Mouse (Mus musculus) midbrain, embryonic 15.5 days (tissue): ENCODE results near the gene Lyg2. TPM values are rescaled to one million over a fixed set of nuclear protein-coding genes. Genes with fewer than 3 reads are reported as not detected.

Experiments
- ATAC-seq: fragments of 200-750 bp; cut with Nextera tagmentation; replicated peaks from 2 replicates; pipeline ENCODE4 v1.8.0; 2017; ENCODE audit warnings: moderate TSS enrichment
- H3K27ac ChIP-seq: fragments of 300-500 bp; sonication (generic); 2 replicates; pipeline ENCODE4 v1.5.1; 2015; ENCODE audit warnings: mild to moderate bottlenecking, inconsistent platforms
- H3K27me3 ChIP-seq: fragments of 300-500 bp; sonication (generic); replicated peaks from 2 replicates; pipeline ENCODE4 v1.6.1; 2015; ENCODE audit warnings: inconsistent platforms
- H3K36me3 ChIP-seq: fragments of 300-500 bp; sonication (generic); replicated peaks from 2 replicates; pipeline ENCODE4 v1.6.1; 2015; ENCODE audit warnings: inconsistent platforms
- H3K4me1 ChIP-seq: fragments of 300-500 bp; sonication (generic); 2 replicates; pipeline ENCODE4 v1.6.1; 2015; ENCODE audit warnings: inconsistent platforms
- H3K4me2 ChIP-seq: fragments of 300-500 bp; sonication (generic); 2 replicates; pipeline ENCODE4 v1.6.1; 2015; ENCODE audit warnings: inconsistent platforms, mild to moderate bottlenecking, moderate library complexity
- H3K4me3 ChIP-seq: fragments of 300-500 bp; sonication (generic); 2 replicates; pipeline ENCODE4 v1.5.1; 2015; ENCODE audit warnings: mild to moderate bottlenecking, inconsistent platforms
- H3K9ac ChIP-seq: fragments of 300-500 bp; sonication (generic); 2 replicates; pipeline ENCODE4 v1.6.1; 2015; ENCODE audit warnings: mild to moderate bottlenecking, inconsistent platforms
- H3K9me3 ChIP-seq: fragments of 300-500 bp; sonication (generic); 2 replicates; pipeline ENCODE4 v1.6.1; 2016; ENCODE audit warnings: inconsistent platforms
- WGBS: fragments of 180-500 bp; shearing (Covaris S2); methylation state at CpG from one replicate; pipeline ENCODE4 v1.1.7; 2015; ENCODE audit warnings: mixed read lengths; 5-methylcytosine and 5-hydroxymethylcytosine counted together
- polyA plus RNA-seq: library from polyadenylated mRNA; unstranded; fragments of >200 nt; fragmentation: Nextera tagmentation; extraction: Ambion mirVana; gene quantifications from 2 replicates; pipeline ENCODE4 v1.2.1, GENCODE M21; 2015

Lyg2 gene
- polyA plus RNA-seq, 1 experiment from 2014 or later: not detected

DNA sequence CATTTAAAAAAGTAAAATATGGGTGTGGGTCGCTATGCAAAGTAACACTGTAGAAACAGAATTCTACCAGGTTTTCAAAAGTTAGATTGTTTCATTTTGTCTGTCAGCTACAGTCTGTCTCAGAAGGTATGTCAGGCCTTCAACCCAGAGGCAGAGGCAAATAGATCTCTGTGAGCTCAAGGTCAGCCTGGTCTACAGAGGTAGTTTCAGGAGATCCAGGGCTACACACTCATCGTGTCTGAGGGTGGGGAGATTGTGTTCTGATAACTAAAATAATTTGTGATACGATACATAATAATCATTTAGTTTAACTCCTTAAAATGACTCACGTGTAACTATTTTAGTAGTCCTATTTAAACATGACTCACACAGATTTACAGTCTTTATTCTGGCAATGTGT lies 43.1 kb downstream of the Lyg2 start:
- 96% methylated on average over 4 of the region's 4 CpGs for WGBS
- 0 out of 2 replicates have a peak overlapping the region, but pooled peaks have one; percentile 55 for H3K9ac ChIP-seq
- peaks cover 13% of the 10 kb centered on the region for H3K4me1 ChIP-seq
- H3K27ac ChIP-seq: no peak overlapping the region
- ATAC-seq: no peak
- H3K27me3 ChIP-seq: peaks cover 7% of the 10 kb centered on the region; the same call in 1 of the 2 replicates
- peak overlapping the region; percentile 51; the same call in 1 of the 2 replicates for H3K4me3 ChIP-seq
- 0 out of 2 replicates have a peak overlapping the region, but pooled peaks have one; percentile 60 for H3K4me2 ChIP-seq
- peaks cover 21% of the 10 kb centered on the region for H3K36me3 ChIP-seq
- no peaks in the 10 kb centered on the region for H3K9me3 ChIP-seq

DNA sequence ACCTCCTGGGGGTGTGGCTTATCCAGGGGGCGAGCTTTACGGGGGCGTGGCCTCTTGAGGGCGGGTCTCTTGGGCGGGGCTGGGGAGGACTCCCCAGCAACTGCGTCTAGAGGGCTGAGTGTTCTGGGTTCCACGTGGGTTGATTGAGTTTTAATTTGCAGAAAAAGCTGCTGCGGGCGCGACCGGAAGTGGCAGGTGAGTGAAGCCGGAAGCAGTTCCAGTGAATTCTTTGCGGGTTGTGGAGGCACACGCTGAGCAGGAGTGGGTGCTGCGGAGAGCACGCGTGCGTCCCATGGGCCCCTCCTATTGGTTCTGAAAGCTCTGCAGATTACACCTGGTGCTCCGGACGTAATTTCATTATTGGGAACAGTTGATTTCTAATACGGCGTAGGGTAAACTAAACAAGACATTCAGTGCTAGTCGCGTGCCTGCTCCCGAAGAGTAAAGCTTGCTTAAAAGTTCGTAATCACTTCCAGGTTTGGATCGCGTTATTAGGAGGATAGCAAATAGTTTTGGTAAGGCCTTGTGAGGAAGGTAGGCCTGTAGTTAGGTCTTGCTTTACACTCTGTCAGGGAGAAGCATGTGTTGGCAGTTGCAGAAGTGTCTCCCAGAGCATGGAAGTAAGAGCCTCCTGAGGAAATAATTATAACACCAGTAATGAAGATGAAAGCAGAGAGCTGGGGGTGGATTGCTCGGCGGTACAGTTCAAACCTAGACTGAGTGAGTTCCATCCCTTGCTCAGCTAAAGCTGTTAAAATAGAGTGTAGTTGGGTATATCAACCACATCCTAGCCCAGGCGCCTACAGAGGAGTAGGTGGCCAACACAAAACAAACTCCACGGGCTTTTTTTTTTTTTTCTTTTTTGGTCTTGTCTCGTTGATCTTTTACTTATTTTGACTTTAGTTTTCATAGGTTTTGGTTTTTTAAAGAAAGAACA lies 43.9 kb downstream of the Lyg2 start:
- Histone ChIP-seq H3K9ac (peak overlapping the region; percentile 55), H3K4me2 (peak overlapping the region; percentile 60), H3K4me1 (peaks cover 13% of the 10 kb centered on the region), H3K9me3 (no peaks in the 10 kb centered on the region), H3K27ac (peak overlapping the region; percentile 74), H3K36me3 (peaks cover 15% of the 10 kb centered on the region), H3K4me3 (peak overlapping the region; percentile 51), H3K27me3 (peaks cover 7% of the 10 kb centered on the region; the same call in 1 of the 2 replicates)
- 6% methylated on average over 33 of the region's 33 CpGs for WGBS
- peak; percentile 95 for ATAC-seq

DNA sequence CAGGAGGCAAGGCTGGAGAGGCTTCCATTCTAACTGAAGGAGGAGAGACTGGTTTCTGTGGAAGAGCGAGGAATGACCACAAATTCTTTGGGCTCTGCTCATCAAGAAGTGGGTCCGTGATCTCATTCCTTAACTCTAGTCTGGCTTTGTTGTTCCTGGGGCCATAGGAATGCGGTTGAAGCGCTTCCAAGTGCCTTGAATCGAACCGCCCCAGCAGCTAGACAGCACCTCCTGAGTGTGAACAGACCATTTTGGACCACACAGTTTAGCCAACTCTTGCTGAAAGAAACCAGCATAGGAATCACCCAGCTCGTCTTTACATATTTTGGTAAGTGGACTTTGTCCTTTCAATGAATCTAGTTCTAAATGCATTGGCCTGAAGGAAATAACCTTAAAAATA lies 44.6 kb downstream of the Lyg2 start, which contains the start of gene Lipt1:
TSS of gene Lipt1 (plus strand) at position 35 of the 400 bp plus-strand sequence.
- H3K4me3 ChIP-seq: peak within 1 kb of the TSS; percentile 51
- H3K4me1 ChIP-seq: peaks cover 13% of the 10 kb centered on the region
- H3K9ac ChIP-seq: peak within 1 kb of the TSS; percentile 55
- H3K27me3 ChIP-seq: peaks cover 7% of the 10 kb centered on the region; the same call in 1 of the 2 replicates
- peak within 1 kb of the TSS; percentile 60 for H3K4me2 ChIP-seq
- WGBS: 4% methylated on average over 7 of the region's 7 CpGs
- H3K27ac ChIP-seq: peak within 1 kb of the TSS; percentile 74
- ATAC-seq: peak; percentile 66
- H3K9me3 ChIP-seq: no peaks in the 10 kb centered on the region
- peaks cover 13% of the 10 kb centered on the region for H3K36me3 ChIP-seq

DNA sequence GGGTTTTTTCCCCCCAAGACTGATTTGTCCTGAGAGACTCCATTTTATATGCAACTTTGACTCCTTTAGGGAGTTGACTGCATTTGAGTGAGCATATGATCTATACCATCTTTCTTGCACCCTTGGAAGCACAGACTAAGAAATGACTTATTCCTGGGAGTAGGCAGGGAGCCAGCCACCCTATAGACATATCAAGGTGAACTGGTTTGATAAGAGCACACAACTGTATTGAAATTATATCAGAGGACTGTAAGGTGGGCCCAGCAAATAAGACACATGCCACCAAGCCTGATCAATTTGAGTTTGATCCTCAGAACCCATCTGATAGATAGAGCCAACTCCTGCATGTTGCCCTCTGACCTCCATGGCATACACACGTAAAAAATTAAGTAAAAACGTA lies 46.9 kb downstream of the Lyg2 start:
- H3K36me3 ChIP-seq: no peaks in the 10 kb centered on the region
- WGBS: 49% methylated on average over 2 of the region's 2 CpGs
- H3K27ac ChIP-seq: no peak overlapping the region
- no peak for ATAC-seq
- no peak overlapping the region for H3K4me3 ChIP-seq
- H3K4me1 ChIP-seq: peaks cover 20% of the 10 kb centered on the region
- H3K9ac ChIP-seq: no peak overlapping the region
- no peaks in the 10 kb centered on the region for H3K9me3 ChIP-seq
- peaks cover 7% of the 10 kb centered on the region; the same call in 1 of the 2 replicates for H3K27me3 ChIP-seq
- no peak overlapping the region for H3K4me2 ChIP-seq

DNA sequence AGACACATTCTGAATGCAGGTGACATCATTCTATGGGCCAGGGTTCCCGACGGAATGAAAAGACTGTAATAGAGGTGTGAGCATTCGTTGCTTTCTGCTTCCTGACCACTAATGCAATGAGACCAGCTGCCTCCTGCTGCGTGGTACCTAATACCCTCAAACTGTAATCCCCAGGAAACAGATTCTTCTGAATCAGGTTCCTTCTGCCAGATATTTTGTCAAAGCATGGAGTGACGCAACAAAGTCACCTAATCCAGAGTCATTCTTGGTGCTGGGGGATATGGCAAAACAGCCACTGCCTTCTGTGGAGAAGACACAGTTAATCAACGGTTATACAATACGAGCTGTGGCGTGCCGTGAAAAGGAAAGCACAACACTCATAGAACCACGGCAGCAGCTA lies 47.7 kb downstream of the Lyg2 start:
- Histone ChIP-seq H3K4me3 (no peak overlapping the region), H3K27me3 (peaks cover 7% of the 10 kb centered on the region; the same call in 1 of the 2 replicates), H3K9me3 (no peaks in the 10 kb centered on the region), H3K27ac (no peak overlapping the region), H3K4me1 (peaks cover 20% of the 10 kb centered on the region), H3K36me3 (no peaks in the 10 kb centered on the region), H3K9ac (no peak overlapping the region), H3K4me2 (no peak overlapping the region)
- ATAC-seq: no peak
- 64% methylated on average over 10 of the region's 10 CpGs for WGBS

DNA sequence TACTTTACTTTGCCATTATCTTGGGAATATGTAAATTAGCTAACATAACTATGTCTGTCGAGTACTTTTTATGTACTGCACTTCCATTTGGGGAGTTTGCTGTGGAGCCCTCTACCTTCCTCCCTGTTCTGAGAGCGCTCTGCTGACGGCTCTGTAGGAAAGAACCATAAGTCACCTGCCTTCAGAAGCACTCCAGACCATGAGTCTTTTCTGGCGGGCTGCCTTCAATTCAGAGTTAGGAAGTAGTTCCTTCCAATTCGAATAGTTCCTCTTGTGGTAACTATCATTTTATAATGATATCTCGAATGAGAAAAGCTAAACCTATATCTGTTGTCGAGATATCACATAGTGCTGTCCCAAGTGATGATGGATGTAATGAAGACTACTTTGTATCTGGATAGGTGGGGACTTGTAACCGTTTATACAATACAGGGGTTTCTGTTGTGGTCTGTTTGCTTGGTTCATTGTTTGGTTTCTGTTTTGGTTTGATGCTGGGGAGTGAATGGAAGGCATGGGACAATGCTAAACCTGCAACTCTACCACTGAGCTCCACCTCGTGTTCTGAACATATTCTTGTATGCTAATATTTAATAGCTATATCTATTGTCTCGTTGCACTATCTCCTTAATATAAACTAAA lies 48.5 kb downstream of the Lyg2 start:
- Histone ChIP-seq H3K36me3 (no peaks in the 10 kb centered on the region), H3K9ac (no peak overlapping the region), H3K9me3 (no peaks in the 10 kb centered on the region), H3K4me3 (no peak overlapping the region), H3K27ac (no peak overlapping the region), H3K4me2 (no peak overlapping the region), H3K4me1 (peaks cover 23% of the 10 kb centered on the region), H3K27me3 (peaks cover 7% of the 10 kb centered on the region; the same call in 1 of the 2 replicates)
- ATAC-seq: no peak
- 70% methylated on average over 10 of the region's 10 CpGs for WGBS

DNA sequence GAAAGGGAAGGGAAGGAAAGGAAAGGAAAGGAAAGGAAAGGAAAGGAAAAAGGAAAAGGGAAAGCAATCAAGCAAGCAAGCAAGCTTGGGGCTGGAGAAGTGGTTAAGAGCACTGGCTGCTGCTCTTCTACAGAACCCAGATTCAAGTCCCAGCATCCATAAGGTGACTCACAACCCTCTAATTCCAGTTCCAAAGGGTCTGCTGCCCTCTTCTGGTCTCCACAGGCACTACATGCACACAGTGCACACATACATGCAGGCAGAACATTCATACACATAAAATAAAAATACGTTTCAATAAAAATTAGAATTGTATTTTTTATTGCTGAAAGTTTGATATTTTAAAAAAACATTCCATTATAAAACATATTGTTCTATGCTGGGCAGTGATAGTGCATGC lies 49.2 kb downstream of the Lyg2 start:
- WGBS: 79% methylated on average over 1 of the region's 1 CpGs

DNA sequence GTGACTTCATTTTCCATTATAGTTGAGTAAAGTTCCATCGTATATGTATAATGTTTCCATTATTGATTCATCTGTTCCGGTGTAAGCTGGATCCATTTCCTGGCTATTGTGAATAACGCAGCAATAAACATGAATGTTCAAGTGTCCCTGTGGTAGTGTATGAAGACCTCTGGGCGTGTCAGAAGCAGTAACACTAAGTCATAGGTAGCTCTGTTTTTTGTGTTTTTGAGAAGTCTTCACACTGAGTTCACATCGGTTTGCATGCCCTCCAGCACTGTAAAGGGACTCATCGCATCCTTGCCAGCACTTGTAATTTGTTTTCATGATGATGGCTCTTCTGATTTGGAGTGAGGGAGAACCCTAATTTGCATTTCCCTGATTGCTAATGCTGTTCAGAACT lies 50.0 kb downstream of the Lyg2 start, which contains the start of gene Tsga10:
TSS of gene Tsga10 (minus strand) at position 144 of the 400 bp plus-strand sequence.
- peaks cover 14% of the 10 kb centered on the region for H3K4me1 ChIP-seq
- H3K9me3 ChIP-seq: no peaks in the 10 kb centered on the region
- ATAC-seq: no peak
- H3K4me3 ChIP-seq: peak within 1 kb of the TSS; percentile 72
- peaks cover 7% of the 10 kb centered on the region; the same call in 1 of the 2 replicates for H3K27me3 ChIP-seq
- peak within 1 kb of the TSS; percentile 59 for H3K4me2 ChIP-seq
- peak within 1 kb of the TSS; percentile 92 for H3K27ac ChIP-seq
- WGBS: 85% methylated on average over 6 of the region's 6 CpGs
- peak within 1 kb of the TSS; percentile 57 for H3K9ac ChIP-seq
- no peaks in the 10 kb centered on the region for H3K36me3 ChIP-seq

More for the DNA sequence above, 49.2 kb downstream of the Lyg2 start:
- Histone ChIP-seq H3K4me1 (peaks cover 18% of the 10 kb centered on the region), H3K9ac (no peak overlapping the region), H3K27me3 (peaks cover 7% of the 10 kb centered on the region; the same call in 1 of the 2 replicates), H3K4me2 (no peak overlapping the region), H3K9me3 (no peaks in the 10 kb centered on the region), H3K36me3 (no peaks in the 10 kb centered on the region), H3K4me3 (no peak overlapping the region), H3K27ac (no peak overlapping the region)
- no peak for ATAC-seq

DNA sequence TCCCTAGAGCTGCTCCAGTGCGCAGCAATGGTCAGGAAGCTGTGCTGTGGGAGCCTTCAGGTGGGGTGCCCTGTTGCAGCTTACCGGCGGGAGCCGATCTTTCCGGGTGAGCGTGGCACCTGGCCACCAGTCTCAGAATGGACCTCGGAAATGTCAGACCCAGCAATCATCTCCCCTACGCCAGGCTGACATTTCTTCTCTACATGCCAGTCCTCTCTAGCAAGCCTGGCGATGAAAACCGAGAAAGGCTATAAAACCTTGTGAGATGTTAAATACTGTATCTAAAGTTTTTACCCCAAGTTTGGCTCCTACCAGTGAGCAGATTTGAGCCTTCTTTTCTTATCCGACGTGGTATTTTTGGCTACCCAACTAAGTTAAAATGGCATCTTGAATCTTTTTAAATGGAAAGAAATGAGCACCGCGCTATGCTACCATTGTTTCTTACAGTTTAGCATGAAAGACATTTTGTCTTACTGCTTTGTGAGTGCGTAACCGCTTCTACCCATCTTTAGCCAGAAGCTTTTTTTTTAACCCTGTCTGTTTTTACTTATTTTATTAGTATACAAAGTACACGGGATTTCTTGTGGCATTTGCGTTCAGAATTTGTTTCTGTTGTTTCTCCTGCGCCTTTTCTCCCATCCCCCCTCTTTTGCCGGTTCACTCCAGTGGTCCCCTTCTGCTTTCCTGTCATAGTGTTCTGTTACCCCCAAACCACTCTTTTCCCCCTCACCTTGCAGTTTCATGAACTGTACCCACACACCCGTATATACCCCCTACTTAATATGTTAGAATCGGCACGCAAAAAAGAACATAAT lies 50.7 kb downstream of the Lyg2 start:
- Histone ChIP-seq H3K9me3 (no peaks in the 10 kb centered on the region), H3K4me1 (peaks cover 14% of the 10 kb centered on the region), H3K36me3 (no peaks in the 10 kb centered on the region), H3K9ac (peak overlapping the region; percentile 57), H3K27me3 (peaks cover 7% of the 10 kb centered on the region; the same call in 1 of the 2 replicates), H3K4me2 (peak overlapping the region; percentile 59), H3K27ac (peak overlapping the region; percentile 92), H3K4me3 (peak overlapping the region; percentile 72)
- no peak for ATAC-seq
- 11% methylated on average over 23 of the region's 23 CpGs for WGBS

DNA sequence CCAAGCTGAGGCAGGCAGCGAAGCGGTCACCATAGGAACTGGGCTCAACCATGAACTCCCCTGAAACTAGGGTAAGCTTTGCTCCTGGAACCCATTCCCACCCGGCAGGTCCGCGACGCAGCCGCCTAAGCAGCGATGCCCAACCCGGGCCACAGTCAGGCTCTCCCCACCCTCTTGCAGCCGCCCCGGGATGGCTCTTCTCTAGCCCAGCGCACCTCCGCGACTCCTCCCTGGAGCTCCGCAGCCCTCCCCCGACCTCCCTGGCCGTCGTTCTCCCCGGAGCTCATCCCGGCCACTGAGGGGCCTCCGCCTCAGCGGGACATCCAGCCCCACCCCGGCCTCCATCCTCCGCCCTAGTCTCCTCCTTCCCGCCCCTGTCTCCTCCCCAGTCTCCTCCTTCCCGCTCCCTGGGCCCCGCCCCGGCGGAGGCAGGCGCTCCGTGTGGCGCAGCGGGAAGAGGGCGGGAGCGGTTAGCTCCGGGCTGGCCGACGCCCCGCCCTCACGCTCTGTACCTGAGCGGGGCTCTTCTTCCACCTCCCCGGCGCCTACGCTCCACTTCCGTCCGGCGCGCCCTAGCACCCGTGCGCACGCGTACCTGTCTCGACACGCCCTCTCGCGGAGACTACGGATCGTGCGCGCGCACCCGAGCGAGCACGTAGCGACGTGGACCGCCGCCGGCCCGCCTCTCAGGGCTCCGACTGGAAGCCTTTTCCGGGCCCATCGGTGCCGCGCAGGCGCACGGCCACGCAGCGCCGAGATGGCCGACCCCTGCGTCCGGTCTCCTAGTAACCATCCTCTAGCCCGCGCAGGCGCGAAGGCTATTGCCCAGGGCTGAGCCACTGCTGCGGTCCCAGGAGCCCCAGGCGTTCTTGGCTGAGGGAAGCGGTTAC lies 51.5 kb downstream of the Lyg2 start:
- H3K4me1 ChIP-seq: peaks cover 14% of the 10 kb centered on the region
- H3K4me3 ChIP-seq: peak overlapping the region; percentile 72
- no peaks in the 10 kb centered on the region for H3K36me3 ChIP-seq
- under 1% methylated on average over 88 of the region's 90 CpGs for WGBS
- H3K27me3 ChIP-seq: peaks cover 5% of the 10 kb centered on the region; the same call in 1 of the 2 replicates
- peak overlapping the region; percentile 68 for H3K9ac ChIP-seq
- peak overlapping the region; percentile 59 for H3K4me2 ChIP-seq
- peak; percentile 98 for ATAC-seq
- peak overlapping the region; percentile 92 for H3K27ac ChIP-seq
- no peaks in the 10 kb centered on the region for H3K9me3 ChIP-seq
